Comparison of ENCODE assay signal across 8 mouse cellular contexts in genomic region chr9:99436182-99437030, GRCm38 (mm10). TPM values are rescaled to one million over a fixed set of nuclear protein-coding genes. Genes with fewer than 3 reads are reported as not detected.
A peak's percentile ranks its signal among the peaks of the same experiment; 100 is the strongest.
DNase-seq lines count a peak whose midpoint lies in the region; ATAC-seq and TF ChIP-seq lines count a peak whose summit lies in the region.

No protein-coding gene starts in this region.

- H3K4me3 ChIP-seq in intestine, postnatal 0 days (ENCODE audit: low read depth, low read length): peak overlapping the region; percentile 68
- H3K4me3 ChIP-seq in limb, embryonic 13.5 days: peak overlapping the region; percentile 82
- H3K4me3 ChIP-seq in midbrain, embryonic 12.5 days: peak overlapping the region; percentile 76

- peak; percentile 91 for ATAC-seq in intestine, postnatal 0 days
- ATAC-seq in limb, embryonic 13.5 days (ENCODE audit: low FRiP score, low read depth): peak; percentile 67
- peak; percentile 78 for ATAC-seq in midbrain, embryonic 12.5 days (ENCODE audit: low FRiP score, low read depth)

- under 1% methylated on average over 77 of the region's 86 CpGs for WGBS in intestine, postnatal 0 days
- under 1% methylated on average over 60 of the region's 86 CpGs for WGBS in limb, embryonic 13.5 days
- WGBS in midbrain, embryonic 12.5 days: under 1% methylated on average over 64 of the region's 86 CpGs

- H3K36me3 ChIP-seq in intestine, postnatal 0 days (ENCODE audit: control insufficient read depth, insufficient read depth): no peaks in the 10 kb centered on the region
- H3K36me3 ChIP-seq in limb, embryonic 13.5 days: no peaks in the 10 kb centered on the region
- no peaks in the 10 kb centered on the region for H3K36me3 ChIP-seq in midbrain, embryonic 12.5 days

- peak; percentile 88 for DNase-seq in adrenal gland, postnatal 25 days
- DNase-seq in embryo, embryonic 11 days: peak; percentile 83
- peak; percentile 99 for DNase-seq in heart, adult 11 months
- DNase-seq in spleen, adult 12 weeks (ENCODE audit: low spot score): peak; percentile 11
- no peak for DNase-seq in natural killer cell, adult 2 months (ENCODE audit: low spot score in 2 of 2)

- peak overlapping the region; percentile 54 for H3K27ac ChIP-seq in intestine, postnatal 0 days (ENCODE audit: low read depth, low read length)
- peak overlapping the region; percentile 83 for H3K27ac ChIP-seq in limb, embryonic 13.5 days
- peak overlapping the region; percentile 85 for H3K27ac ChIP-seq in midbrain, embryonic 12.5 days (replicated peaks)

- no peaks in the 10 kb centered on the region for H3K4me1 ChIP-seq in intestine, postnatal 0 days (replicated peaks; ENCODE audit: control insufficient read depth, insufficient read depth, low read length)
- H3K4me1 ChIP-seq in limb, embryonic 13.5 days: peaks cover 43% of the 10 kb centered on the region
- peaks cover 34% of the 10 kb centered on the region for H3K4me1 ChIP-seq in midbrain, embryonic 12.5 days

- H3K9me3 ChIP-seq in intestine, postnatal 0 days (ENCODE audit: control insufficient read depth): no peaks in the 10 kb centered on the region
- no peaks in the 10 kb centered on the region for H3K9me3 ChIP-seq in limb, embryonic 13.5 days
- H3K9me3 ChIP-seq in midbrain, embryonic 12.5 days: no peaks in the 10 kb centered on the region

- TF ChIP-seq CTCF in intestine, postnatal 0 days (IDR thresholded peaks at IDR 0.05; ENCODE audit: low read depth): no peak

- H3K27me3 ChIP-seq in intestine, postnatal 0 days (replicated peaks; ENCODE audit: control insufficient read depth, insufficient read depth, low read length): 0 out of 2 replicates have a peak, but pooled peaks cover 3% of the 10 kb centered on the region
- H3K27me3 ChIP-seq in limb, embryonic 13.5 days: peaks cover 23% of the 10 kb centered on the region
- H3K27me3 ChIP-seq in midbrain, embryonic 12.5 days: peaks cover 25% of the 10 kb centered on the region

- H3K4me2 ChIP-seq in intestine, postnatal 0 days (replicated peaks; ENCODE audit: low read depth): peak overlapping the region; percentile 95
- peak overlapping the region; percentile 89 for H3K4me2 ChIP-seq in limb, embryonic 13.5 days (replicated peaks)
- peak overlapping the region; percentile 80 for H3K4me2 ChIP-seq in midbrain, embryonic 12.5 days (replicated peaks)

- peak overlapping the region; percentile 62 for H3K9ac ChIP-seq in intestine, postnatal 0 days (ENCODE audit: low read depth, low read length)
- H3K9ac ChIP-seq in limb, embryonic 13.5 days: peak overlapping the region; percentile 91
- H3K9ac ChIP-seq in midbrain, embryonic 12.5 days (replicated peaks): peak overlapping the region; percentile 82

RNA-seq across cellular contexts. Expression of gene Mras, which starts 0.8 kb away (rescaled TPM):
- 40.4 and 50.1 TPM in 2 replicates for total RNA-seq in adrenal gland, postnatal 25 days (2021)
- 7.6 and 9.5 TPM in 2 replicates for polyA plus RNA-seq in intestine, postnatal 0 days (2015; fragmentation: Nextera tagmentation; extraction: Ambion mirVana)
- polyA plus RNA-seq in limb, embryonic 13.5 days (2015; fragmentation: Nextera tagmentation; extraction: Ambion mirVana): 25.8 and 29.6 TPM in 2 replicates
- 24.7 and 25.5 TPM in 2 replicates for polyA plus RNA-seq in midbrain, embryonic 12.5 days (2016; fragmentation: Nextera tagmentation; extraction: Ambion mirVana)

RNA-seq across cellular contexts. Expression of gene Nme9, which starts 14.9 kb away (rescaled TPM):
- not detected in 2 replicates for total RNA-seq in adrenal gland, postnatal 25 days (2021)
- 0.46 and 0.71 TPM in 2 replicates for polyA plus RNA-seq in intestine, postnatal 0 days (2015; fragmentation: Nextera tagmentation; extraction: Ambion mirVana)
- polyA plus RNA-seq in limb, embryonic 13.5 days (2015; fragmentation: Nextera tagmentation; extraction: Ambion mirVana): not detected in 2 replicates
- polyA plus RNA-seq in midbrain, embryonic 12.5 days (2016; fragmentation: Nextera tagmentation; extraction: Ambion mirVana): not detected in 2 replicates

Comparison
In these comparisons a context has a peak if more than half of its experiments do, and no peak if none do; other contexts are left out.
1. DNase-seq: peak in adrenal gland, postnatal 25 days (single experiment), embryo, embryonic 11 days (single experiment), heart, adult 11 months (single experiment) and spleen, adult 12 weeks (single experiment); none in natural killer cell, adult 2 months (0 of 2).
2. Peak in every context shown above with its lines, with median percentiles within 50 percentile points of each other: ATAC-seq, H3K27ac ChIP-seq, H3K4me2 ChIP-seq, H3K4me3 ChIP-seq and H3K9ac ChIP-seq.